Mouse (Mus musculus): ENCODE measurements around the gene Tmcc2. TPM values are rescaled to one million over a fixed set of nuclear protein-coding genes. Genes with fewer than 3 reads are reported as not detected.

Tmcc2 gene
- polyA plus RNA-seq, 1 experiment from 2014 or later: 154 TPM

GRCm38 (mm10) chr1:132417319-132418251, 26.5 kb upstream of the Tmcc2 start, which contains the start of gene Dstyk:
TSS of gene Dstyk (plus strand) at chr1:132417555.
- ATAC-seq (peak; percentile 98), DNase-seq (peak; percentile 93)
- Histone ChIP-seq H3K9me3 (ENCODE audit: low read length) (no peaks in the 10 kb centered on the region), H3K27me3 (ENCODE audit: insufficient read depth, low read length) (no peaks in the 10 kb centered on the region), H3K4me3 (ENCODE audit: low read depth, low read length) (peak within 1 kb of the TSS; percentile 86), H3K4me2 (ENCODE audit: low read depth, low read length) (peak within 1 kb of the TSS; percentile 76), H3K9ac (replicated peaks) (peak within 1 kb of the TSS; percentile 94), H3K27ac (ENCODE audit: low read depth) (peak within 1 kb of the TSS; percentile 94), H3K4me1 (ENCODE audit: insufficient read depth) (peaks cover 23% of the 10 kb centered on the region), H3K36me3 (replicated peaks; ENCODE audit: insufficient read depth, low read length) (no peaks in the 10 kb centered on the region)
- WGBS (ENCODE audit: insufficient replicate concordance): under 1% methylated on average over 77 of the region's 85 CpGs
- peak; percentile 82 for TF ChIP-seq CTCF (IDR thresholded peaks at IDR 0.05; ENCODE audit: low read depth)
- TF ChIP-seq EP300 (IDR thresholded peaks at IDR 0.05; ENCODE audit: low read depth): peak; percentile 7; the same call in 1 of the 2 replicates

GRCm38 (mm10) chr1:132416943-132417290, 25.8 kb upstream of the Tmcc2 start:
- peak overlapping the region; percentile 86 for H3K4me3 ChIP-seq (ENCODE audit: low read depth, low read length)
- peaks cover 23% of the 10 kb centered on the region for H3K4me1 ChIP-seq (ENCODE audit: insufficient read depth)
- peak overlapping the region; percentile 94 for H3K9ac ChIP-seq (replicated peaks)
- H3K27ac ChIP-seq (ENCODE audit: low read depth): peak overlapping the region; percentile 94
- TF ChIP-seq EP300 (IDR thresholded peaks at IDR 0.05; ENCODE audit: low read depth): no peak
- TF ChIP-seq CTCF (IDR thresholded peaks at IDR 0.05; ENCODE audit: low read depth): no peak
- DNase-seq (no peak), ATAC-seq (no peak)
- no peaks in the 10 kb centered on the region for H3K27me3 ChIP-seq (ENCODE audit: insufficient read depth, low read length)
- no peaks in the 10 kb centered on the region for H3K36me3 ChIP-seq (replicated peaks; ENCODE audit: insufficient read depth, low read length)
- H3K4me2 ChIP-seq (ENCODE audit: low read depth, low read length): peak overlapping the region; percentile 76
- H3K9me3 ChIP-seq (ENCODE audit: low read length): no peaks in the 10 kb centered on the region
- WGBS (ENCODE audit: insufficient replicate concordance): 5% methylated on average over 6 of the region's 6 CpGs

GRCm38 (mm10) chr1:132416244-132416942, 25.3 kb upstream of the Tmcc2 start:
- H3K4me1 ChIP-seq (ENCODE audit: insufficient read depth): peaks cover 23% of the 10 kb centered on the region
- no peak for ATAC-seq
- H3K27ac ChIP-seq (ENCODE audit: low read depth): peak overlapping the region; percentile 94
- H3K36me3 ChIP-seq (replicated peaks; ENCODE audit: insufficient read depth, low read length): no peaks in the 10 kb centered on the region
- H3K9me3 ChIP-seq (ENCODE audit: low read length): no peaks in the 10 kb centered on the region
- peak overlapping the region; percentile 86 for H3K4me3 ChIP-seq (ENCODE audit: low read depth, low read length)
- TF ChIP-seq EP300 (IDR thresholded peaks at IDR 0.05; ENCODE audit: low read depth) (no peak), CTCF (IDR thresholded peaks at IDR 0.05; ENCODE audit: low read depth) (no peak)
- 42% methylated on average over 8 of the region's 8 CpGs for WGBS (ENCODE audit: insufficient replicate concordance)
- H3K4me2 ChIP-seq (ENCODE audit: low read depth, low read length): peak overlapping the region; percentile 76
- H3K9ac ChIP-seq (replicated peaks): peak overlapping the region; percentile 94
- no peaks in the 10 kb centered on the region for H3K27me3 ChIP-seq (ENCODE audit: insufficient read depth, low read length)
- DNase-seq: peak; percentile 35

- no peaks in the 10 kb centered on the region; the same call in 1 of the 2 replicates for H3K4me1 ChIP-seq (ENCODE audit: insufficient read depth)
- TF ChIP-seq CTCF (IDR thresholded peaks at IDR 0.05; ENCODE audit: low read depth) (no peak), EP300 (IDR thresholded peaks at IDR 0.05; ENCODE audit: low read depth) (no peak)
- H3K27me3 ChIP-seq (ENCODE audit: insufficient read depth, low read length): no peaks in the 10 kb centered on the region
- H3K36me3 ChIP-seq (replicated peaks; ENCODE audit: insufficient read depth, low read length): no peaks in the 10 kb centered on the region
- 49% methylated on average over 3 of the region's 3 CpGs for WGBS (ENCODE audit: insufficient replicate concordance)
- no peak overlapping the region for H3K4me3 ChIP-seq (ENCODE audit: low read depth, low read length)
- ATAC-seq (no peak; the same call in 1 of the 2 replicates), DNase-seq (no peak)
- no peak overlapping the region for H3K27ac ChIP-seq (ENCODE audit: low read depth)
- H3K4me2 ChIP-seq (ENCODE audit: low read depth, low read length): no peak overlapping the region
- H3K9me3 ChIP-seq (ENCODE audit: low read length): 0 out of 2 replicates have a peak, but pooled peaks cover 3% of the 10 kb centered on the region
- H3K9ac ChIP-seq (replicated peaks): no peak overlapping the region
Observed at GRCm38 (mm10) chr1:132410657-132411056, 19.6 kb upstream of the Tmcc2 start.

- no peaks in the 10 kb centered on the region for H3K27me3 ChIP-seq (ENCODE audit: insufficient read depth, low read length)
- no peak for ATAC-seq
- H3K9me3 ChIP-seq (ENCODE audit: low read length): 0 out of 2 replicates have a peak, but pooled peaks cover 5% of the 10 kb centered on the region
- no peaks in the 10 kb centered on the region for H3K36me3 ChIP-seq (replicated peaks; ENCODE audit: insufficient read depth, low read length)
- H3K4me2 ChIP-seq (ENCODE audit: low read depth, low read length): no peak overlapping the region
- no peak overlapping the region for H3K9ac ChIP-seq (replicated peaks)
- WGBS (ENCODE audit: insufficient replicate concordance): 84% methylated on average over 1 of the region's 1 CpGs
- no peak overlapping the region for H3K27ac ChIP-seq (ENCODE audit: low read depth)
- TF ChIP-seq CTCF (IDR thresholded peaks at IDR 0.05; ENCODE audit: low read depth): no peak
- no peak for TF ChIP-seq EP300 (IDR thresholded peaks at IDR 0.05; ENCODE audit: low read depth)
- DNase-seq: no peak
- H3K4me3 ChIP-seq (ENCODE audit: low read depth, low read length): no peak overlapping the region
- H3K4me1 ChIP-seq (ENCODE audit: insufficient read depth): no peaks in the 10 kb centered on the region
Observed at GRCm38 (mm10) chr1:132401843-132402242, 10.8 kb upstream of the Tmcc2 start.

- Histone ChIP-seq H3K4me1 (ENCODE audit: insufficient read depth) (no peaks in the 10 kb centered on the region), H3K27me3 (ENCODE audit: insufficient read depth, low read length) (no peaks in the 10 kb centered on the region), H3K9me3 (ENCODE audit: low read length) (0 out of 2 replicates have a peak, but pooled peaks cover 5% of the 10 kb centered on the region), H3K4me2 (ENCODE audit: low read depth, low read length) (peak overlapping the region; percentile 10; the same call in 1 of the 2 replicates), H3K9ac (replicated peaks) (no peak overlapping the region), H3K27ac (ENCODE audit: low read depth) (no peak overlapping the region), H3K36me3 (replicated peaks; ENCODE audit: insufficient read depth, low read length) (no peaks in the 10 kb centered on the region), H3K4me3 (ENCODE audit: low read depth, low read length) (no peak overlapping the region)
- DNase-seq: no peak
- WGBS (ENCODE audit: insufficient replicate concordance): 61% methylated on average over 1 of the region's 1 CpGs
- ATAC-seq: peak; percentile 87
- peak; percentile 78 for TF ChIP-seq EP300 (IDR thresholded peaks at IDR 0.05; ENCODE audit: low read depth)
- TF ChIP-seq CTCF (IDR thresholded peaks at IDR 0.05; ENCODE audit: low read depth): no peak
Observed at GRCm38 (mm10) chr1:132400538-132400937, 9.5 kb upstream of the Tmcc2 start.
